Mouse (Mus musculus) heart, embryonic 11.5 days (tissue): ENCODE data around the gene G430095P16Rik. TPM values are rescaled to one million over a fixed set of nuclear protein-coding genes. Genes with fewer than 3 reads are reported as not detected.

Experiments
- ATAC-seq: fragments of 200-750 bp; cut with Nextera tagmentation; replicated peaks from 2 replicates; pipeline ENCODE4 v1.8.0; 2017; ENCODE audit warnings: moderate library complexity; ENCODE audit not compliant: insufficient number of reproducible peaks, low FRiP score, low TSS enrichment
- H3K27ac ChIP-seq: fragments of 300-500 bp; sonication (generic); 2 replicates; pipeline ENCODE4 v1.5.1; 2014; ENCODE audit warnings: mild to moderate bottlenecking, low read depth, low read length
- H3K27me3 ChIP-seq: fragments of 300-500 bp; sonication (generic); 2 replicates; pipeline ENCODE4 v1.6.1; 2014; ENCODE audit warnings: mild to moderate bottlenecking, low read length, mixed read lengths; ENCODE audit not compliant: control insufficient read depth, insufficient read depth
- H3K36me3 ChIP-seq: fragments of 300-500 bp; sonication (generic); 2 replicates; pipeline ENCODE4 v1.6.1; 2014; ENCODE audit warnings: mild to moderate bottlenecking, low read length, moderate library complexity, mixed read lengths; ENCODE audit not compliant: control insufficient read depth, insufficient read depth
- H3K4me1 ChIP-seq: fragments of 300-500 bp; sonication (generic); 2 replicates; pipeline ENCODE4 v1.6.1; 2014; ENCODE audit warnings: low read length; ENCODE audit not compliant: control insufficient read depth, insufficient read depth
- H3K4me2 ChIP-seq: fragments of 300-500 bp; sonication (generic); 2 replicates; pipeline ENCODE4 v1.6.1; 2014; ENCODE audit warnings: mild to moderate bottlenecking, moderate library complexity
- H3K4me3 ChIP-seq: fragments of 300-500 bp; sonication (generic); 2 replicates; pipeline ENCODE4 v1.5.1; 2014; ENCODE audit warnings: low read depth, low read length
- H3K9ac ChIP-seq: fragments of 300-500 bp; sonication (generic); 2 replicates; pipeline ENCODE4 v1.6.1; 2014; ENCODE audit warnings: mild to moderate bottlenecking, low read depth, low read length, moderate library complexity
- H3K9me3 ChIP-seq: fragments of 300-500 bp; sonication (generic); replicated peaks from 2 replicates; pipeline ENCODE4 v1.6.1; 2016; ENCODE audit warnings: low read length; ENCODE audit not compliant: control insufficient read depth
- WGBS: fragments of 180-500 bp; shearing (Covaris S2); extraction: QIAGEN DNeasy Blood & Tissue Kit; methylation state at CpG from one replicate; pipeline ENCODE4 v1.1.7; 2014; ENCODE audit not compliant: insufficient replicate concordance; 5-methylcytosine and 5-hydroxymethylcytosine counted together
- polyA plus RNA-seq: library from polyadenylated mRNA; unstranded; fragments of >200 nt; fragmentation: Nextera tagmentation; extraction: Ambion mirVana; gene quantifications from 2 replicates; pipeline ENCODE4 v1.2.1, GENCODE M21; 2014

G430095P16Rik gene
- polyA plus RNA-seq, 1 experiment from 2014 or later, result 5.4 TPM

GRCm38 (mm10) chr8:84773304-84773703 lies 50.5 kb downstream of the G430095P16Rik start:
- Histone ChIP-seq H3K36me3 (no peaks in the 10 kb centered on the region), H3K9ac (no peak overlapping the region), H3K27ac (no peak overlapping the region), H3K4me3 (peak overlapping the region; percentile 34), H3K4me2 (peak overlapping the region; percentile 61), H3K27me3 (peaks cover 90% of the 10 kb centered on the region), H3K9me3 (no peaks in the 10 kb centered on the region), H3K4me1 (peaks cover 15% of the 10 kb centered on the region; the same call in 1 of the 2 replicates)
- no peak for ATAC-seq
- WGBS, result 3% methylated on average over 9 of the region's 9 CpGs

- ATAC-seq, result no peak
- no peak overlapping the region for H3K27ac ChIP-seq
- peaks cover 15% of the 10 kb centered on the region; the same call in 1 of the 2 replicates for H3K4me1 ChIP-seq
- 0% methylated on average over 19 of the region's 19 CpGs for WGBS
- no peaks in the 10 kb centered on the region for H3K9me3 ChIP-seq
- peak overlapping the region; percentile 46; the same call in 1 of the 2 replicates for H3K9ac ChIP-seq
- H3K36me3 ChIP-seq, result no peaks in the 10 kb centered on the region
- peak overlapping the region; percentile 61 for H3K4me2 ChIP-seq
- peaks cover 95% of the 10 kb centered on the region for H3K27me3 ChIP-seq
- peak overlapping the region; percentile 34 for H3K4me3 ChIP-seq
Measured at GRCm38 (mm10) chr8:84773833-84774232, 51.0 kb downstream of the G430095P16Rik start.

GRCm38 (mm10) chr8:84774473-84774911 lies 51.7 kb downstream of the G430095P16Rik start:
- H3K27me3 ChIP-seq, result peaks cover 97% of the 10 kb centered on the region
- no peaks in the 10 kb centered on the region for H3K36me3 ChIP-seq
- no peak overlapping the region for H3K9ac ChIP-seq
- 0 out of 2 replicates have a peak overlapping the region, but pooled peaks have one; percentile 8 for H3K4me3 ChIP-seq
- peak overlapping the region; percentile 45 for H3K4me2 ChIP-seq
- no peak overlapping the region for H3K27ac ChIP-seq
- peaks cover 15% of the 10 kb centered on the region; the same call in 1 of the 2 replicates for H3K4me1 ChIP-seq
- no peak for ATAC-seq
- 10% methylated on average over 10 of the region's 10 CpGs for WGBS
- no peaks in the 10 kb centered on the region for H3K9me3 ChIP-seq

GRCm38 (mm10) chr8:84775105-84775591 lies 52.3 kb downstream of the G430095P16Rik start:
- Histone ChIP-seq H3K27me3 (peaks cover 97% of the 10 kb centered on the region), H3K36me3 (no peaks in the 10 kb centered on the region), H3K4me1 (peaks cover 15% of the 10 kb centered on the region; the same call in 1 of the 2 replicates), H3K4me3 (no peak overlapping the region), H3K9me3 (no peaks in the 10 kb centered on the region), H3K27ac (no peak overlapping the region), H3K9ac (no peak overlapping the region; the same call in 1 of the 2 replicates), H3K4me2 (no peak overlapping the region)
- WGBS, result 8% methylated on average over 13 of the region's 13 CpGs
- ATAC-seq, result no peak

GRCm38 (mm10) chr8:84775621-84776113 lies 52.9 kb downstream of the G430095P16Rik start:
- no peak overlapping the region for H3K4me3 ChIP-seq
- H3K27ac ChIP-seq, result no peak overlapping the region
- no peak overlapping the region for H3K9ac ChIP-seq
- no peak overlapping the region for H3K4me2 ChIP-seq
- H3K9me3 ChIP-seq, result no peaks in the 10 kb centered on the region
- WGBS, result 6% methylated on average over 7 of the region's 7 CpGs
- peaks cover 98% of the 10 kb centered on the region for H3K27me3 ChIP-seq
- ATAC-seq, result no peak
- H3K36me3 ChIP-seq, result no peaks in the 10 kb centered on the region
- peaks cover 15% of the 10 kb centered on the region; the same call in 1 of the 2 replicates for H3K4me1 ChIP-seq

Other genes starting within 250 kb of the G430095P16Rik start
- 52.3 and 55.9 TPM in 2 replicates for gene Ier2, start 60.2 kb upstream of the G430095P16Rik start, polyA plus RNA-seq
- 49.7 and 51.6 TPM in 2 replicates for gene Trmt1, start 36.7 kb upstream of the G430095P16Rik start, polyA plus RNA-seq
- gene Nacc1, start 35.1 kb upstream of the G430095P16Rik start, polyA plus RNA-seq, result 19.1 and 19.6 TPM in 2 replicates
- 19.5 and 22.9 TPM in 2 replicates for gene Lyl1, start 21.6 kb upstream of the G430095P16Rik start, polyA plus RNA-seq
- gene Nfix, start 77.3 kb downstream of the G430095P16Rik start, polyA plus RNA-seq, result 6.1 and 7.6 TPM in 2 replicates
- 5.0 and 6.0 TPM in 2 replicates for gene Dand5, start 99.8 kb downstream of the G430095P16Rik start, polyA plus RNA-seq
- gene Gadd45gip1, start 108.5 kb downstream of the G430095P16Rik start, polyA plus RNA-seq, result 51.5 and 52.2 TPM in 2 replicates
- 125 and 127 TPM in 2 replicates for gene Rad23a, start 117.7 kb downstream of the G430095P16Rik start, polyA plus RNA-seq
- 830 and 894 TPM in 2 replicates for gene Calr, start 123.9 kb downstream of the G430095P16Rik start, polyA plus RNA-seq
- gene Farsa, start 134.0 kb downstream of the G430095P16Rik start, polyA plus RNA-seq, result 53.6 and 54.5 TPM in 2 replicates
- 44.2 and 49.6 TPM in 2 replicates for gene Syce2, start 149.1 kb downstream of the G430095P16Rik start, polyA plus RNA-seq
- 36.2 and 40.4 TPM in 2 replicates for gene Gcdh, start 170.9 kb downstream of the G430095P16Rik start, polyA plus RNA-seq
- 48.7 and 65.0 TPM in 2 replicates for gene Klf1, start 178.9 kb downstream of the G430095P16Rik start, polyA plus RNA-seq
- 4.3 and 5.4 TPM in 2 replicates for gene Dnase2a, start 185.6 kb downstream of the G430095P16Rik start, polyA plus RNA-seq
- 0.27 TPM in 1 of 2 replicates, not detected in the other for gene Mast1, start 214.4 kb downstream of the G430095P16Rik start, polyA plus RNA-seq
- gene Rtbdn, start 224.0 kb downstream of the G430095P16Rik start, polyA plus RNA-seq, result not detected in 2 replicates
- not detected in 2 replicates for gene Gm49661, start 246.4 kb downstream of the G430095P16Rik start, polyA plus RNA-seq
- 862 and 992 TPM in 2 replicates for gene Prdx2, start 246.6 kb downstream of the G430095P16Rik start, polyA plus RNA-seq
- 95.9 and 106 TPM in 2 replicates for gene Rnaseh2a, start 246.8 kb downstream of the G430095P16Rik start, polyA plus RNA-seq